Mouse (Mus musculus): ENCODE results near the gene Tom1l2.

Gene Tom1l2

DNA sequence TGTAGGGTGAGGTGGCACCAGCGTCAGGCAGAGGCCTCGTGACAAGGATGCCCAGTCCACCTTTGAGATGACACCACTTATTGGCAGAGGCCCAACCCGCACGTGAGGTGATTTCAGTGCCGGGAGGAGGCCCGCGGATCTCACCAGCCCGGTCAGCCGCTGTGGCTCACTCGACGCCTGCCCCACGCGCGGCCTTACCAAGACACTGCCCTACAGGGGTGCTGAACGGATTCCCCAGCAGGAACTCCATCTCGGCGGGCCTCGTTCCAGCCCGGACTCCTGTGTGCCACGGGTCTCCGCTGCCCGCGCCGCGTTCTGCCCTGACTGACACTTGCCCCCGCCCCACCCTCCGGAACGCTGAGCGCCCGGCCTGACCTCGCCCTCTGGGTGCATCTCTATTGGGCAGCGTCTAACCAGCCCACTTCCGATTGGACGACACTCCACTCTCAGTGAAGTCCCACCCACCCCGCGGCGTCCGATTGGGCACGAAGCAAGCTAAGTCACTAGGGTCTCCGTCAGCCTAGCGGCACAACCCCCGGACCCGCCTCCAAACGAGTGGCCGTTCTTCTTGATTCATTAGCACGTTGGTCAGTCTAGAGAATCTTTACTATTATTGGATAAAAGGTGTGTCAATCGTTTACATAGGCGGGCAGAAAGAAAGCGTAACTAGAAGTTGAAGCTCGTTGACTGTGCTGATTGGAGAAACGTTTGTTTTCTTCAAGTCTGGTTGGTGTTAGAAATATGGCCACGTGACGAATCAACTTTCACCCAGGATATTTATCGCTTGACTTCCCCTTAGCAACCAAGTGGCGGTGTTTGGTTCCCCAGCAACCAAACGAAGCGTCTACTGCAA lies at the start of gene Tom1l2, which contains the start of gene Drc3:
Gene Tom1l2, minus strand, starts transcription at position 347 of the 853 bp plus-strand sequence.
Gene Drc3, plus strand, starts transcription at position 771 of the 853 bp plus-strand sequence.
- DNase-seq (ENCODE audit: low read depth, low spot score): peak; percentile 100

DNA sequence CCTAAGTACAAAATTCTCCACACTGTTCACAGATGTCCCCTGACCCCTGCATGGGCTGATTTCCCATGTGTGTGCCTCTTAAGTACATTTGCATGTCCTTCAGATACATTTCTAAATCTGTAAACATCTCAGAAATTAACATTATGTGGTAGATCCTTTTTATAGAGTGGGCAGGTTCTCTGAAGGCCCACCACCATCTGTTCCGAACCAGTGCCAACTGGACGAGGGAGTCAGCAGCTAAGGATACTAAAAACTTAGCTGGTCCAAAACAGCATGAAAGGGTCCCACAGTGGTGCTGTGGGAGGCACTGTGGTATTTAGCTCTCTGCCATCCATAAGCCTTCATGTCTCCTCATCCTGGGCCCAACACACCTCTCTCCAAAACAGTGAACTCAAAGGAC lies 44.5 kb upstream of the Tom1l2 start:
- no peak for DNase-seq (ENCODE audit: low read depth, low spot score)

DNA sequence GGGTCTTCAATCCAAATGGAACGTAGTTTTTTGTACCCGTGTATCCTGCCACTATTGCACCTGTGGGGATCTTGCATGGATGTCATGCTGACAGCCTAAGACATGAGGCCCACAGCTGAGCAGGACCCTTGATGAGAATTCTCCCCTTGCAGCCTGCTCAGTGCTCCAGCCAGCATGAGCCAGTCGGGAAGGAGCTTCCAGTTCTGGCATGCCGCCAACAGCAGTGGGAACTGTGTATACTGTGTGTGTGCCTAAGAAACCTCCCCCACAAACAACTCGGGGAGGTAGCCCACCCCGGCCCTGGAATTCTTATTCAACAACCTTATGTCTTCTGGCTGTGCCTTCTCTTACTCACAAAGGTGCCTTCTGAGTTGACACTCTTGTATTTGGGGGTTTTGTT lies 43.8 kb upstream of the Tom1l2 start:
- DNase-seq (ENCODE audit: low read depth, low spot score): no peak

GRCm38 (mm10) chr11:60391346-60391745 lies 38.6 kb upstream of the Tom1l2 start:
- DNase-seq (ENCODE audit: low read depth, low spot score): no peak

- DNase-seq (ENCODE audit: low read depth, low spot score): no peak
These were observed 35.2 kb upstream of the Tom1l2 start for GRCm38 (mm10) chr11:60387944-60388343.

DNA sequence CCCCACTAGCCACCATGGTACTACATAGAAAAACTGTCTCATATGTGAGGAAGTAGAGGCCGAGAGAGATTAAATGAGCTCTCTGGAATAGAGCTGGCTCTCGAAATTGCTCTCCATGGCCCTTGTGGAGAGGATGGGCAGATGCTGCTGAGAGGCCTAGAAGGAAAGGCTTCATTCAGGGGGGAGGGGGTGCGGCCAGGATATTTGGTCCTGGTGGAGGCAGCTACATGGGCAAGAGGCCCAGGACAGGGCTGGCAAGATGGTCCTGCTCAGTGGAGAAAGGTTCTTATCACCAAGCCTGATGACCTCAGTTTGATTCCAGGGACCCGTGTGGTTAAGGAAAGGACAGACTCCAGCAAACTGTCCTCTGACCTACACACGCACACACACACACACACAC lies 33.2 kb upstream of the Tom1l2 start:
- DNase-seq (ENCODE audit: low read depth, low spot score): no peak

- DNase-seq (ENCODE audit: low read depth, low spot score): no peak
These were observed 32.2 kb upstream of the Tom1l2 start for GRCm38 (mm10) chr11:60384762-60385421.

DNA sequence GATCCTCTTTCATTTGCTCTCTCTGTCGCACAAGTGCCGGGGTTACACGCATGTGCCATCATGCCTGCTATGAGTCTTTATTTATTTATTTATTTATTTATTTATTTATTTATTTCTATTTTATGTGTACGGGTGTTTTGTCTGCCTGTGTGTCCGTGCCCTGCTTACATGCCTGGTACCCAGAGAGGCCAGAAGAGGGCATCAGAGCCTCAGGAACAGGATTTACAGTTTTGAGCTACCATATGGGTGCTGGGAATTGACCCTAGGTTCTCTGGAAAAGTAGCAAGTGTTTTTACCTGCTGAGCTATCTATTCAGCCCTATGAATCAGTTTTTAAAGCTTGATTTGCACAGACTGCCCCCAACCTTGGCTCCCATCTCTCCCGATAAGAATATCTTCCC lies 30.8 kb upstream of the Tom1l2 start:
- DNase-seq (ENCODE audit: low read depth, low spot score): no peak

- DNase-seq (ENCODE audit: low read depth, low spot score): no peak
These were observed 21.8 kb upstream of the Tom1l2 start for GRCm38 (mm10) chr11:60374481-60374880.

- DNase-seq (ENCODE audit: low read depth, low spot score): no peak
These were observed 17.7 kb upstream of the Tom1l2 start for GRCm38 (mm10) chr11:60370431-60370830.

DNA sequence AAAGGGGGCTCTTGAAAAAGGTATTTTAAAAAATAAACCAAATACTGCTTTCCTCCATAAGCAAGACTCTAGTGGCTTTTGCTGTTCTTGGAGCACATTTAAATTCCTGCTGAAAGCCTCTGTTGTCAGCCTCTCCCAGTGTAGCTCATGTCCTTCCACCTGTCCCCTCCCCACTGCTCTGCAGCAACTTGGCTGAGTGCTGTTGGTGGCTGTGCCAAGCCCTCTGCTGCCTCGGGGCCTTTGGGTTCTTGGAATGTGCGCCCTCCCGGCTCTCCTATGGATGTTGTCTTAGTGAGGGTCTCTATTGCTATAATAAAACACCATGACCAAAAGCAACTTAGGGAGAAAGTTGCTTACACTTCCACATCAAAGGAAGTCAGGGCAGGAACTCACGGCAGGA lies 16.7 kb upstream of the Tom1l2 start:
- no peak for DNase-seq (ENCODE audit: low read depth, low spot score)

GRCm38 (mm10) chr11:60368909-60369308 lies 16.2 kb upstream of the Tom1l2 start:
- no peak for DNase-seq (ENCODE audit: low read depth, low spot score)

DNA sequence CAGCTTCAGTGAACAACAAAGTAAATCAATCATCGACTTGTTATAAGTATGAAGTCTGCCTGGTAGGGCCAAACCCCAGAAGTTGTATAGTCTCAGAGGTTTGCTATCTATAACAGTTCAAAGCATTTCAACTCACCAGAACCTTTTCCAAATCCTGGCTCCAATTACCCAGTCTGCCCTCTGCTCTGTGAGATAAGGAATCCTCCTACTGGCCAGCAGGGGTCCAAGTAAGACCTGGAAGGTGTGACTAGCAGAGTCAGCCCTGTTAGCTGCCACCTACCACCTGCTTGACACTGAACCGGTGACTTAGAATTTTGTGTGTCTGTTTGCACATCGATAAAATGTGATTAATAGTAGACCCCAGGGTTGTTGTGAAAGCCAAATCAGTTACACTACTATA lies 14.6 kb upstream of the Tom1l2 start:
- no peak for DNase-seq (ENCODE audit: low read depth, low spot score)

- DNase-seq (ENCODE audit: low read depth, low spot score): peak; percentile 68
These were observed 13.7 kb upstream of the Tom1l2 start for GRCm38 (mm10) chr11:60366239-60367019.

DNA sequence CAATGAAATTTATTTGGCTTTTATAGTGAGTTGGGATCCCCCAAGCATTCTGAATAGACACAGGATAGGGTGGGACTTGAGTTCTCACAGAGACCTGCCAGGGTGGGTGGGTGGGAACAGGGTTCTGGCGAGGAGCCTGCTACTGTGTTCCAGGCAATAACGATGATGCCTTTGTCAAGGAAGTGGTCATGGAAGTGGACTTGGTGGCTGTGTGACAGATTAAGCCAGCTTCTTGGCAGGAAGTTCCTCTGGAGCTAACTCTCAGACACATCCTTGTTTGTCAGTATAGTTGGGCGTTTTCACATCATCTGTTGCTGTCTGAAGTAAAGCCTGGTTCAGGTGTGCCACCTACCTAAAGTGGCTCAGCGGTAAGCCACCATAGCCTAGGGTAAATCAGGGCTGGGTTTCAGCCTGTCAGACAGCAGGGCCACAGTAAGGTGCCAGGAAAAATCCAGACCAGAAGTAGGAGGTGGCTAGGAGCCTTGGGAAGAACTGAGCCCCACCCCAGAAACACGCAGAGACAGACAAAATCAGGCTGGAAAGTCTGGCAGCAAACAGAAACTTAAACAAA lies 8.0 kb upstream of the Tom1l2 start:
- no peak for DNase-seq (ENCODE audit: low read depth, low spot score)

DNA sequence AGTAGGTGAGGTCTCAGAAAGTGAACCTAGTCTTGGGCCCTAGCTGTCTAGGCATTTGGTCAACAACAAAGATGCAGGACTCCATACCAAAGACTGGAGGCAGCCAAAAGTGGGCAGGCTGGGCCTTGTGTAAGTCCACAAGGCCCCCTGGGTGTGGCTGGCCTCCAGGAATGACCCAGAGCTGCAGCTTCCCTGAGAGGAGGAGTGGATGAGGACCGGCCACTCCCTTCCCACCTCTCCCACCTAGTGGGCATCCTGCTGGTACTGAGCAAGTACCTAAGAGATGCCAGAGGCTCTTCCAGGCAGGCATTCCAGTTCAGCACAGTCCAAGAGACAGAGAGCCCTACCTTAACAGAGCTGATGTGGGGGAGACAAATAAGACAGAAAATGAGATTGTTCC lies 7.2 kb upstream of the Tom1l2 start:
- no peak for DNase-seq (ENCODE audit: low read depth, low spot score)

DNA sequence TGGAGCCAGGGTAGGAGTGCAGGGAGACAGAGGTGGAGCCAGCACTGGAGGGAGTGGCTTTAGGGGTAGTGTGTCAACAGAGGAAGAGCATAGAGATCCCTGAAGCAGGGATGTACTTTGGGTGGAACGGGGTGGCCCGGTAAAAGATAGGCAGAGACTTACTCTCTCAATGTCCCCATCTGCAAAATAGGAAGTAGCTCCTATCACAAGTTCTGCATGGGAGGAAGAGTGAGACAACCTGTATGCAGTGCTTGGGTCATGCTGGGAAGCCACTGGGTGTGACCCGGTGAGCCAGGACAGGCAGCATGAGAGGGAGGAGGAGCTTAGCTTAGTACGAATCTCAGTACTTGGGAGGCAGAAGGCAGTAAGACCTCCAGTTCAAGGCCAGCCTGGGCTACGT lies 6.4 kb upstream of the Tom1l2 start:
- no peak for DNase-seq (ENCODE audit: low read depth, low spot score)

DNA sequence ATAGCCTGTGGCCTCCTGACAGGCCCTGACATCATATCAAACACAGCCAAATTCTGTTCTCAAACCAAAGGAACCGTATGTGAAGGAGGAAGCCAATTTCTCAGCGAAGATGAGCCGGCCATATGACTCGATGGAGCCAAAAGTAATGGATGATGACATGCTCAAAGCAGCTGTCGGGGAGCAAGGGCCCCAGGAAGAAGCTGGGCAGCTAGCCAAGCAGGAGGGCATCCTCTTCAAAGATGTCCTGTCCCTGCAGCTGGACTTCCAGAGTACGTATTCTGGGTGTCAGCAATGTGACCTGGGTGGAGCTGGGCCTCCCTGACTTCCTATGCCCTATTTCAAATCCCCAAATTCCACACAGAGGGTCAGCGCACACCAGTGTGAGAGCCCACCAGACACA lies 5.8 kb upstream of the Tom1l2 start:
- DNase-seq (ENCODE audit: low read depth, low spot score): peak; percentile 46

- DNase-seq (ENCODE audit: low read depth, low spot score): no peak
These were observed 4.4 kb upstream of the Tom1l2 start for GRCm38 (mm10) chr11:60357116-60357515.

- DNase-seq (ENCODE audit: low read depth, low spot score): no peak
These were observed 3.2 kb upstream of the Tom1l2 start for GRCm38 (mm10) chr11:60355952-60356351.

DNA sequence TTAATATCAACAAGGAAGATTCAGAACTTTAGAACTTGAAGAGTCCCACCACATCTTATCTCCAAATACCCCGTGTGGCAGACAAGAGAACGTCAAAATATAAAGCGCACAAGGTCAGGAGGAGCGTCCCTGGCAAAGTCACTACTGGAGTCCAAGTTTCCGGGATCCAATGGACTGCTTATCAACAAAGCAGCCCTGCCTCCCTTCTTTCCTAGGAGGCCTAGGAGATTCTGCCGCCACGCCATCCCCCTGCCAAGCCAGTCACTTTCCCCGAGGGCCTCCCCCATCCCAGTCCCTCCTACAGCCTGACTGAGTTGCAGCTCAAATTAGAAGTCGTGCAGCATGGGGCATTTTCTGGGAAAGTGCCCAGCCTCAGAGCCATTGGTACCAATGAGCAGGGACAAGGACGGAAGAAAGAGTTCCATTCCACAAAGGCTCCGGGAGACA lies 757 bp downstream of the Tom1l2 start:
- DNase-seq (ENCODE audit: low read depth, low spot score): peak; percentile 45

GRCm38 (mm10) chr11:60351388-60351787 lies 1.3 kb downstream of the Tom1l2 start:
- no peak for DNase-seq (ENCODE audit: low read depth, low spot score)
